Mouse (Mus musculus) spleen, adult 2 months (tissue): ENCODE measurements around the gene Grip1. TPM values are rescaled to one million over a fixed set of nuclear protein-coding genes. Genes with fewer than 3 reads are reported as not detected.

ENCODE experiments used
- DNase-seq, 2 experiments: peaks; one replicate each; pipeline versions ENCODE4 v3.0.0 to v3.0.0-alpha.2; 2012 to 2021; ENCODE audit warnings: low spot score in 2 of 2, low read depth in 1 of 2
- H3K27ac ChIP-seq: fragments of 200-500 bp; 2 replicates; pipeline ENCODE4 v1.5.1; 2012; ENCODE audit warnings: low read length, inconsistent platforms; ENCODE audit not compliant: insufficient read depth
- H3K27me3 ChIP-seq: fragments of 200-500 bp; 2 replicates; pipeline ENCODE4 v1.6.1; 2012; ENCODE audit warnings: mild to moderate bottlenecking, moderate library complexity, low read length, inconsistent platforms; ENCODE audit not compliant: control insufficient read depth, insufficient read depth
- H3K36me3 ChIP-seq: fragments of 200-500 bp; 2 replicates; pipeline ENCODE4 v1.6.1; 2012; ENCODE audit warnings: mild to moderate bottlenecking, low read length, inconsistent platforms; ENCODE audit not compliant: control insufficient read depth, insufficient read depth
- H3K4me1 ChIP-seq: fragments of 200-500 bp; 2 replicates; pipeline ENCODE4 v1.6.1; 2011; ENCODE audit warnings: inconsistent platforms; ENCODE audit not compliant: control insufficient read depth, insufficient read depth, insufficient read length
- H3K4me3 ChIP-seq: fragments of 200-500 bp; 2 replicates; pipeline ENCODE4 v1.5.1; 2011; ENCODE audit warnings: mild to moderate bottlenecking, inconsistent platforms; ENCODE audit not compliant: insufficient read depth, insufficient read length; ENCODE audit errors: extremely low read depth
- CTCF ChIP-seq: fragments of 200-500 bp; IDR thresholded peaks from 2 replicates; pipeline ENCODE4 v1.5.1; 2011; ENCODE audit warnings: mild to moderate bottlenecking, inconsistent platforms; ENCODE audit not compliant: insufficient read depth, insufficient read length, insufficient replicate concordance; ENCODE audit errors: extremely low read depth
- POLR2A ChIP-seq: fragments of 200-500 bp; IDR thresholded peaks from 2 replicates; pipeline ENCODE4 v1.6.1; 2011; ENCODE audit warnings: low read depth, low read length, inconsistent platforms
- WGBS: fragments of 180-500 bp; shearing (Covaris S2); methylation state at CpG from one replicate; pipeline ENCODE4 v1.1.7; 2018; 5-methylcytosine and 5-hydroxymethylcytosine counted together
- polyA plus RNA-seq: library from polyadenylated mRNA; depleted of rRNA; stranded (reverse); fragments of >200 nt; gene quantifications from 2 replicates; pipeline ENCODE4 v1.2.3, GENCODE M21; 2012

Grip1 gene
- polyA plus RNA-seq, 1 experiment = not detected

GRCm38 (mm10) chr10:119705348-119705747 is 251.7 kb downstream of the Grip1 start:
- no peak overlapping the region for H3K27ac ChIP-seq
- no peaks in the 10 kb centered on the region for H3K36me3 ChIP-seq
- H3K27me3 ChIP-seq = no peaks in the 10 kb centered on the region
- no peak for DNase-seq
- no peak for TF ChIP-seq CTCF
- no peaks in the 10 kb centered on the region for H3K4me1 ChIP-seq
- 64% methylated on average over 4 of the region's 4 CpGs for WGBS
- H3K4me3 ChIP-seq = no peak overlapping the region

GRCm38 (mm10) chr10:119706281-119706680 is 252.7 kb downstream of the Grip1 start:
- WGBS = 76% methylated on average over 4 of the region's 4 CpGs
- no peaks in the 10 kb centered on the region for H3K27me3 ChIP-seq

GRCm38 (mm10) chr10:119706983-119707382 is 253.4 kb downstream of the Grip1 start:
- no peak overlapping the region for H3K27ac ChIP-seq
- WGBS = 89% methylated on average over 10 of the region's 10 CpGs
- no peaks in the 10 kb centered on the region for H3K27me3 ChIP-seq
- no peaks in the 10 kb centered on the region for H3K36me3 ChIP-seq
- no peak for DNase-seq
- TF ChIP-seq POLR2A = no peak
- TF ChIP-seq CTCF = no peak
- H3K4me1 ChIP-seq = no peaks in the 10 kb centered on the region
- H3K4me3 ChIP-seq = no peak overlapping the region

More at GRCm38 (mm10) chr10:119706281-119706680, 252.7 kb downstream of the Grip1 start:
- no peak overlapping the region for H3K4me3 ChIP-seq
- no peaks in the 10 kb centered on the region for H3K36me3 ChIP-seq
- no peak overlapping the region for H3K27ac ChIP-seq
- no peak for DNase-seq
- TF ChIP-seq POLR2A (no peak), CTCF (no peak)
- no peaks in the 10 kb centered on the region for H3K4me1 ChIP-seq

- H3K4me1 ChIP-seq = no peaks in the 10 kb centered on the region
- H3K27ac ChIP-seq = no peak overlapping the region
- no peak overlapping the region for H3K4me3 ChIP-seq
- no peaks in the 10 kb centered on the region for H3K36me3 ChIP-seq
- TF ChIP-seq CTCF = no peak
- TF ChIP-seq POLR2A = no peak
- 86% methylated on average over 3 of the region's 3 CpGs for WGBS
- no peaks in the 10 kb centered on the region for H3K27me3 ChIP-seq
- no peak for DNase-seq
These were observed 268.3 kb downstream of the Grip1 start for GRCm38 (mm10) chr10:119721887-119722286.

GRCm38 (mm10) chr10:119722471-119722870 is 268.8 kb downstream of the Grip1 start:
- Histone ChIP-seq H3K36me3 (no peaks in the 10 kb centered on the region), H3K4me1 (no peaks in the 10 kb centered on the region), H3K27me3 (no peaks in the 10 kb centered on the region), H3K27ac (no peak overlapping the region), H3K4me3 (no peak overlapping the region)
- TF ChIP-seq CTCF (no peak), POLR2A (no peak)
- WGBS = 81% methylated on average over 2 of the region's 2 CpGs
- DNase-seq = no peak

GRCm38 (mm10) chr10:119723671-119724070 is 270.0 kb downstream of the Grip1 start:
- DNase-seq = no peak
- 86% methylated on average over 9 of the region's 9 CpGs for WGBS
- H3K4me3 ChIP-seq = no peak overlapping the region
- H3K4me1 ChIP-seq = no peaks in the 10 kb centered on the region
- TF ChIP-seq CTCF (no peak), POLR2A (no peak)
- H3K36me3 ChIP-seq = no peaks in the 10 kb centered on the region
- H3K27me3 ChIP-seq = no peaks in the 10 kb centered on the region
- H3K27ac ChIP-seq = no peak overlapping the region

GRCm38 (mm10) chr10:119725363-119725762 is 271.7 kb downstream of the Grip1 start:
- Histone ChIP-seq H3K4me1 (no peaks in the 10 kb centered on the region), H3K27me3 (no peaks in the 10 kb centered on the region), H3K36me3 (no peaks in the 10 kb centered on the region), H3K4me3 (no peak overlapping the region), H3K27ac (no peak overlapping the region)
- 74% methylated on average over 5 of the region's 5 CpGs for WGBS
- TF ChIP-seq CTCF (no peak), POLR2A (no peak)
- DNase-seq = no peak
